Mouse (Mus musculus) liver, embryonic 14.5 days (tissue): ENCODE data around the gene Msmp.

Source experiments
- CTCF ChIP-seq: IDR thresholded peaks from 2 replicates; pipeline ENCODE4 v1.5.1; 2016; ENCODE audit warnings: antibody characterized with exemption, low read depth, control low read depth
- EP300 ChIP-seq: IDR thresholded peaks from 2 replicates; pipeline ENCODE4 v1.6.1; 2016; ENCODE audit warnings: antibody characterized with exemption, low read depth

DNA sequence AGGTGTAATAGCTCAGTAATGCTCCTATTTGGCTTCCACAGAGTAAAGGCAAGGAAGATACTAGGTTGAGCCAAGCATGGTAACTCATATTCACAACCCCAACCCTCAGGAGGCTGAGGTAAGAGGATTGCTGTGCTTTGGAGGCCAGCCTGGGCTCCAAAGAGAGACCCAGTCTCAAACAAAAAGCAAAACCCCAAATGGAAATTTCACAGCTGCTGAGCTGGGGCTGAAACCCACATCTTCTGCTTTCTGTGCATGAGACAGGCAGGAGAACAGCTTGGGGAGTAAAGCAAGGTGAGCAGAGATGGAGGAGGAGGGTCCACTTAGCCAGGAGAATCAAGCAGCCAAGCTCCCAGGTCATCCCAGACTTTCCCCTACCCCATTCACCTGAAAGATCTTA lies 30.4 kb downstream of the Msmp start:
- TF ChIP-seq CTCF (no peak), EP300 (no peak)
